Mouse (Mus musculus) bone marrow, adult 2 months (tissue): ENCODE measurements around the gene Map3k3.

Source experiments
- CTCF ChIP-seq: fragments of 200-500 bp; IDR thresholded peaks from 2 replicates; pipeline ENCODE4 v1.5.1; 2011; ENCODE audit warnings: low read length, control low read depth; ENCODE audit not compliant: control insufficient read depth, insufficient read depth
- POLR2A ChIP-seq: fragments of 200-500 bp; IDR thresholded peaks from 2 replicates; pipeline ENCODE4 v1.6.1; 2011; ENCODE audit warnings: low read depth, mild to moderate bottlenecking, control low read depth, low read length, borderline replicate concordance; ENCODE audit not compliant: control insufficient read depth

DNA sequence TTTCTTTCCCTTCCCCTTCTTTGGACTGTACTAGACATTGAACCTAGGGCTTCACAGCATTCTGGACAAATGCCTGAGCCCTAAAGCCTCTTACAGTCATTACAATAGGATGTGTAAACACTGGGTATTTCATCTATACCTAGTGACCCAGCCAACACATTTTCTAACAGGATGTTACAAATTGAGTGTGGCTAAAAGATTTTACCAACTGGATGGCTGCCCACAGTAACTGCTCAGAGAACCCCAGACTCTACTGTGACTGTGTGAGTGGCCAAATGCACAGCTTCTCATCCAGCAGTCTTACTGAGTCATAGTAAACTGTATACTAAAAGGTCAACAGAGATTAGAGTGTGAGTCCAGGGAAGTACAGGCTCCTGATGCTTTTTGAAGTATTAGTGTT is 110.9 kb downstream of the Map3k3 start:
- TF ChIP-seq CTCF (no peak), POLR2A (no peak)
